Mouse (Mus musculus) forelimb bud, embryonic 11.5 days (tissue): ENCODE measurements at regions not wholly inside any gene's neighbourhood (a gene's known extent, or its start where the extent isn't known, plus 50 kb on each side); places are given as distances from the start of the nearest gene placed in this dataset.
"Not testable (repeated sequence)": the region's sequence is repeated elsewhere in the genome, so short reads cannot be mapped to it uniquely, and the experiment has no call there.

Experiments
- DNase-seq: peaks from one replicate; pipeline ENCODE4 v3.0.0-alpha.2; 2012; ENCODE audit warnings: low read depth, low spot score

- no peak for DNase-seq
Observed at GRCm38 (mm10) chr4:94394462-94394861, 161.9 kb upstream of the Gm10306 start.

- no peak for DNase-seq
Observed at GRCm38 (mm10) chr4:94397284-94397683, 159.1 kb upstream of the Gm10306 start.

- no peak for DNase-seq
Observed at GRCm38 (mm10) chr4:94406922-94407321, 149.4 kb upstream of the Gm10306 start.

- DNase-seq = no peak
Observed at GRCm38 (mm10) chr4:94407503-94407902, 148.8 kb upstream of the Gm10306 start.

- no peak for DNase-seq
Observed at GRCm38 (mm10) chr4:94412661-94413060, 143.7 kb upstream of the Gm10306 start.

GRCm38 (mm10) chr4:94425525-94425924 is 130.8 kb upstream of the Gm10306 start:
- DNase-seq = not testable (repeated sequence)

GRCm38 (mm10) chr4:94427581-94427980 is 128.8 kb upstream of the Gm10306 start:
- DNase-seq = no peak

GRCm38 (mm10) chr4:94432005-94432404 is 124.3 kb upstream of the Gm10306 start:
- no peak for DNase-seq

GRCm38 (mm10) chr4:94437717-94438435 is 118.5 kb upstream of the Gm10306 start:
- DNase-seq = no peak

- DNase-seq = no peak
Observed at GRCm38 (mm10) chr4:94439159-94439836, 117.0 kb upstream of the Gm10306 start.

GRCm38 (mm10) chr4:94446604-94447003 is 109.7 kb upstream of the Gm10306 start:
- DNase-seq = no peak
